Mouse (Mus musculus) kidney, adult 2 months (tissue): ENCODE results near the gene Slc37a3.

ENCODE experiments used
- CTCF ChIP-seq: fragments of 200-500 bp; conservative IDR thresholded peaks from 2 replicates; pipeline ENCODE4 v1.5.1; 2011; ENCODE audit warnings: low read depth, mild to moderate bottlenecking, control low read depth, low read length, moderate library complexity, mixed read lengths; ENCODE audit not compliant: insufficient read depth, insufficient read length
- POLR2A ChIP-seq: fragments of 200-500 bp; IDR thresholded peaks from one replicate; pipeline ENCODE4 v1.6.1; 2011; ENCODE audit warnings: low read depth, low read length, control low read depth

GRCm38 (mm10) chr6:39376775-39377174 lies 700 bp downstream of the Slc37a3 start:
- TF ChIP-seq POLR2A (no peak), CTCF (no peak)
